Mouse (Mus musculus): ENCODE measurements at regions not wholly inside any gene's neighbourhood (a gene's known extent, or its start where the extent isn't known, plus 50 kb on each side); places are given as distances from the start of the nearest gene placed in this dataset.
A peak's percentile ranks its signal among the peaks of the same experiment; 100 is the strongest.

- no peak for DNase-seq (ENCODE audit: low spot score)
- no peaks in the 10 kb centered on the region for H3K27me3 ChIP-seq (ENCODE audit: insufficient read depth, low read length)
- no peak overlapping the region for H3K9ac ChIP-seq (ENCODE audit: low read depth, low read length)
- ATAC-seq (replicated peaks; ENCODE audit: low FRiP score, low read depth) = no peak
- H3K4me2 ChIP-seq (ENCODE audit: low read length) = no peak overlapping the region
- 84% methylated on average over 4 of the region's 4 CpGs for WGBS
- no peaks in the 10 kb centered on the region for H3K9me3 ChIP-seq (replicated peaks; ENCODE audit: low read length)
- H3K36me3 ChIP-seq (ENCODE audit: insufficient read depth, low read length) = no peaks in the 10 kb centered on the region
- no peaks in the 10 kb centered on the region for H3K4me1 ChIP-seq (replicated peaks; ENCODE audit: insufficient read depth, low read length)
- H3K4me3 ChIP-seq (replicated peaks; ENCODE audit: low read depth, low read length) = no peak overlapping the region
- no peak for TF ChIP-seq CTCF (IDR thresholded peaks at IDR 0.05; ENCODE audit: low read depth)
- H3K27ac ChIP-seq = no peak overlapping the region
Observed at GRCm38 (mm10) chr5:125946729-125947128, 415.2 kb downstream of the Tmem132b start.

GRCm38 (mm10) chr5:125951641-125952040, 420.1 kb downstream of the Tmem132b start:
- no peak overlapping the region for H3K9ac ChIP-seq (ENCODE audit: low read depth, low read length)
- no peaks in the 10 kb centered on the region for H3K9me3 ChIP-seq (replicated peaks; ENCODE audit: low read length)
- H3K27ac ChIP-seq = no peak overlapping the region
- no peak for TF ChIP-seq CTCF (IDR thresholded peaks at IDR 0.05; ENCODE audit: low read depth)
- H3K4me3 ChIP-seq (replicated peaks; ENCODE audit: low read depth, low read length) = no peak overlapping the region
- no peaks in the 10 kb centered on the region for H3K27me3 ChIP-seq (ENCODE audit: insufficient read depth, low read length)
- no peak for DNase-seq (ENCODE audit: low spot score)
- no peak overlapping the region for H3K4me2 ChIP-seq (ENCODE audit: low read length)
- no peak for ATAC-seq (replicated peaks; ENCODE audit: low FRiP score, low read depth)
- no peaks in the 10 kb centered on the region for H3K4me1 ChIP-seq (replicated peaks; ENCODE audit: insufficient read depth, low read length)
- 74% methylated on average over 6 of the region's 6 CpGs for WGBS
- H3K36me3 ChIP-seq (ENCODE audit: insufficient read depth, low read length) = no peaks in the 10 kb centered on the region

DNA sequence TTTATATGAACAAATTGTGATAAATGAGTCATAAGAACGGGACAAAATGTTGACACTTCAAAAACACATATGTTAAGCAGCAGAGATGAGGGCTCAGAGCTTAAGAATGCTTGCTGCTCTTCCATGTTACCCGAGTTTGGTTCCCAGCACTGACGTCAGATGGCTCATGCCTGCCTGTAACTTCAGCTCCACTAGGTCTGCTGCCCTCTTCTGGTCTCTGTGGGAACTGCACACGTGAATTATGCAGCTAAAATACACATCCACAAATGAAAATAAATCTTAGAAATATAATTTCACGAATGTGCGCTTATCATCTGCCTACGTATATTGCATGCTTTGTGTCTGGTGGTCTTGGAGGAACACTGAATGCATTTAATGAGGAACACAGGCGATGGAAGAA, 432.5 kb downstream of the Tmem132b start:
- TF ChIP-seq CTCF (IDR thresholded peaks at IDR 0.05; ENCODE audit: low read depth) = peak; percentile 63
- no peak overlapping the region for H3K27ac ChIP-seq
- H3K4me3 ChIP-seq (replicated peaks; ENCODE audit: low read depth, low read length) = no peak overlapping the region
- WGBS = 73% methylated on average over 8 of the region's 8 CpGs
- no peak overlapping the region for H3K9ac ChIP-seq (ENCODE audit: low read depth, low read length)
- H3K9me3 ChIP-seq (replicated peaks; ENCODE audit: low read length) = no peaks in the 10 kb centered on the region
- H3K4me1 ChIP-seq (replicated peaks; ENCODE audit: insufficient read depth, low read length) = no peaks in the 10 kb centered on the region
- DNase-seq (ENCODE audit: low spot score) = no peak
- ATAC-seq (replicated peaks; ENCODE audit: low FRiP score, low read depth) = no peak
- H3K27me3 ChIP-seq (ENCODE audit: insufficient read depth, low read length) = no peaks in the 10 kb centered on the region
- no peaks in the 10 kb centered on the region for H3K36me3 ChIP-seq (ENCODE audit: insufficient read depth, low read length)
- H3K4me2 ChIP-seq (ENCODE audit: low read length) = no peak overlapping the region

DNA sequence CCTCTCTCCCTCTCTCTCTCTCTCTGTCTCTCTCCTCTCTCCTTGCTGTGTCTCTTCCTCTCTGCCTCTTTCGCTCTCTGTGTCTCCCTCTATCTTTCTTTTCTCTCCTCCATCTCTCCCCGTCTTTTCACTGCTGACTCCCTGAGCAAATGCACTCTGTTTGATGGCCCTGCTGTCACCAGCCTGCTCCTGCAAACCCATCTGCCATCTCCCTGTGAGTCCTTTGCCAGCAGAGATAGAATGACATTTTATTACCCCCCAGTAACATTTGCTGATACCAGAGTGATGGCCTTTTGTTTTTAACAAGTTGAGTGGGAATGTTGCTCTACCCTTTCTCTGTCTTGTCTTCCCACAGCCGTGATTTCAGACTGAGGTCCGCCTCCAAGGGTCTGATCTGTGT, 436.6 kb downstream of the Tmem132b start:
- ATAC-seq (replicated peaks; ENCODE audit: low FRiP score, low read depth) (no peak), DNase-seq (ENCODE audit: low spot score) (no peak)
- H3K9ac ChIP-seq (ENCODE audit: low read depth, low read length) = no peak overlapping the region
- no peak for TF ChIP-seq CTCF (IDR thresholded peaks at IDR 0.05; ENCODE audit: low read depth)
- no peaks in the 10 kb centered on the region for H3K36me3 ChIP-seq (ENCODE audit: insufficient read depth, low read length)
- WGBS = 44% methylated on average over 4 of the region's 4 CpGs
- H3K27ac ChIP-seq = no peak overlapping the region
- H3K4me3 ChIP-seq (replicated peaks; ENCODE audit: low read depth, low read length) = no peak overlapping the region
- no peaks in the 10 kb centered on the region for H3K4me1 ChIP-seq (replicated peaks; ENCODE audit: insufficient read depth, low read length)
- H3K27me3 ChIP-seq (ENCODE audit: insufficient read depth, low read length) = no peaks in the 10 kb centered on the region
- H3K4me2 ChIP-seq (ENCODE audit: low read length) = no peak overlapping the region
- no peaks in the 10 kb centered on the region for H3K9me3 ChIP-seq (replicated peaks; ENCODE audit: low read length)

DNA sequence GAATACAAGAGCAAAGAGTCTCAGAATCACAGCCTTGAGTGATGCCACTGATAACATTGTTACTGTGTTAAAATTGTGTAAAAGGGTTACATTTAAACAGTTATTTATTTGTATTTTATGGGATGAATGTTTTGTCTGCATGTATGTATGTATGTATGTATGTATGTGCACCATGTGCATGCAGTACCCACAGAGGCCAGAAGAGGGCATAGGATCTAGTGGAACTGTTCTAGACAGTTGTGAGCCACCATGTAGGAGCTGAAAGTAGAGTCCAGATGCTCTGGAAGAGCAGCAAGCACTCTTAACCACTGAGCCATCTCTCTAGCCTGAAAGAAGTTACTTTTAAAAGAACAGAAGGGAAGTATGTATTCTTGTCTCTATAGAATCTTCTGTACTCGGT, 442.5 kb downstream of the Tmem132b start:
- Histone ChIP-seq H3K9ac (ENCODE audit: low read depth, low read length) (no peak overlapping the region), H3K4me1 (replicated peaks; ENCODE audit: insufficient read depth, low read length) (no peaks in the 10 kb centered on the region), H3K9me3 (replicated peaks; ENCODE audit: low read length) (no peaks in the 10 kb centered on the region), H3K4me2 (ENCODE audit: low read length) (no peak overlapping the region), H3K27ac (no peak overlapping the region), H3K4me3 (replicated peaks; ENCODE audit: low read depth, low read length) (no peak overlapping the region), H3K36me3 (ENCODE audit: insufficient read depth, low read length) (no peaks in the 10 kb centered on the region), H3K27me3 (ENCODE audit: insufficient read depth, low read length) (no peaks in the 10 kb centered on the region)
- WGBS = 86% methylated on average over 1 of the region's 1 CpGs
- ATAC-seq (replicated peaks; ENCODE audit: low FRiP score, low read depth) = no peak
- TF ChIP-seq CTCF (IDR thresholded peaks at IDR 0.05; ENCODE audit: low read depth) = no peak
- DNase-seq (ENCODE audit: low spot score) = no peak

- Histone ChIP-seq H3K9me3 (replicated peaks; ENCODE audit: low read length) (no peaks in the 10 kb centered on the region), H3K36me3 (ENCODE audit: insufficient read depth, low read length) (no peaks in the 10 kb centered on the region), H3K27me3 (ENCODE audit: insufficient read depth, low read length) (no peaks in the 10 kb centered on the region), H3K9ac (ENCODE audit: low read depth, low read length) (no peak overlapping the region), H3K4me2 (ENCODE audit: low read length) (no peak overlapping the region), H3K4me3 (replicated peaks; ENCODE audit: low read depth, low read length) (no peak overlapping the region), H3K27ac (no peak overlapping the region), H3K4me1 (replicated peaks; ENCODE audit: insufficient read depth, low read length) (no peaks in the 10 kb centered on the region)
- DNase-seq (ENCODE audit: low spot score) (no peak), ATAC-seq (replicated peaks; ENCODE audit: low FRiP score, low read depth) (no peak)
- WGBS = 81% methylated on average over 6 of the region's 6 CpGs
- TF ChIP-seq CTCF (IDR thresholded peaks at IDR 0.05; ENCODE audit: low read depth) = no peak
Observed at GRCm38 (mm10) chr5:125979801-125980200, 448.2 kb downstream of the Tmem132b start.

DNA sequence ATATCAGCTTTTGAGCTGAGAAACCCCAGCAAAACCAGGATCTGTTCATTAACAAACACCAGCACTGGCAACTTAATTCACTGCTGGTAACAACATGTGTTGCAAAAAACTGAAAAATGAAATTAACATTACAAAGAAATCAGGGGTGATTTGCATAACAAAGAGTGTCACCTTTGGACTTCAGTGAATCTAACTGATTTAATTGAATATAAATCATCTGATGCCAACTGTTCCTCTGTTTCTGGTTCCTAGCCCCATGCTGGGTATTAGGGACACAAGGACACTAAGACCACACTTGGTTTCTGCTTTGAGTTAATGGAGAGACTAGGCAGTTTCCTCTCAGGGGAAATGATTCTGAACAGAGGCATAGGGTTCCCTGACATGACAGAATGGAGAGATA, 453.8 kb downstream of the Tmem132b start:
- Histone ChIP-seq H3K4me2 (ENCODE audit: low read length) (no peak overlapping the region), H3K27me3 (ENCODE audit: insufficient read depth, low read length) (no peaks in the 10 kb centered on the region), H3K4me1 (replicated peaks; ENCODE audit: insufficient read depth, low read length) (no peaks in the 10 kb centered on the region), H3K36me3 (ENCODE audit: insufficient read depth, low read length) (no peaks in the 10 kb centered on the region), H3K9ac (ENCODE audit: low read depth, low read length) (no peak overlapping the region), H3K27ac (no peak overlapping the region), H3K9me3 (replicated peaks; ENCODE audit: low read length) (no peaks in the 10 kb centered on the region), H3K4me3 (replicated peaks; ENCODE audit: low read depth, low read length) (no peak overlapping the region)
- TF ChIP-seq CTCF (IDR thresholded peaks at IDR 0.05; ENCODE audit: low read depth) = no peak
- DNase-seq (ENCODE audit: low spot score) = no peak
- no peak for ATAC-seq (replicated peaks; ENCODE audit: low FRiP score, low read depth)
